Mouse (Mus musculus) c-Kit-positive CD71-positive TER-119-positive erythroid progenitor cells, embryonic 14.5 days (primary cell): ENCODE data around the gene Itpr1.

Experiments
- DNase-seq: peaks from one replicate; pipeline ENCODE4 v3.0.0-alpha.2; 2013; ENCODE audit warnings: low spot score

Itpr1 gene

GRCm38 (mm10) chr6:108325400-108325799 lies 112.5 kb downstream of the Itpr1 start:
- DNase-seq = no peak

- no peak for DNase-seq
Measured at GRCm38 (mm10) chr6:108325948-108326411, 113.1 kb downstream of the Itpr1 start.

GRCm38 (mm10) chr6:108326751-108327161 lies 113.9 kb downstream of the Itpr1 start:
- no peak for DNase-seq

GRCm38 (mm10) chr6:108327561-108327960 lies 114.7 kb downstream of the Itpr1 start:
- no peak for DNase-seq

- no peak for DNase-seq
Measured at GRCm38 (mm10) chr6:108328296-108328695, 115.4 kb downstream of the Itpr1 start.

GRCm38 (mm10) chr6:108330461-108330860 lies 117.6 kb downstream of the Itpr1 start:
- no peak for DNase-seq

GRCm38 (mm10) chr6:108331268-108331667 lies 118.4 kb downstream of the Itpr1 start:
- DNase-seq = no peak

- DNase-seq = no peak
Measured at GRCm38 (mm10) chr6:108334059-108334458, 121.2 kb downstream of the Itpr1 start.

- DNase-seq = no peak
Measured at GRCm38 (mm10) chr6:108335202-108335823, 122.4 kb downstream of the Itpr1 start.

- no peak for DNase-seq
Measured at GRCm38 (mm10) chr6:108336506-108336905, 123.6 kb downstream of the Itpr1 start.

- DNase-seq = no peak
Measured at GRCm38 (mm10) chr6:108337289-108337688, 124.4 kb downstream of the Itpr1 start.

- DNase-seq = no peak
Measured at GRCm38 (mm10) chr6:108338362-108338761, 125.5 kb downstream of the Itpr1 start.

- no peak for DNase-seq
Measured at GRCm38 (mm10) chr6:108342989-108343388, 130.1 kb downstream of the Itpr1 start.

GRCm38 (mm10) chr6:108343781-108344310 lies 130.9 kb downstream of the Itpr1 start:
- DNase-seq = no peak

GRCm38 (mm10) chr6:108350801-108351200 lies 137.9 kb downstream of the Itpr1 start:
- no peak for DNase-seq

- no peak for DNase-seq
Measured at GRCm38 (mm10) chr6:108351998-108352397, 139.1 kb downstream of the Itpr1 start.

- no peak for DNase-seq
Measured at GRCm38 (mm10) chr6:108367412-108367811, 154.5 kb downstream of the Itpr1 start.

- no peak for DNase-seq
Measured at GRCm38 (mm10) chr6:108369031-108369430, 156.1 kb downstream of the Itpr1 start.

GRCm38 (mm10) chr6:108371347-108371893 lies 158.5 kb downstream of the Itpr1 start:
- DNase-seq = no peak

- DNase-seq = no peak
Measured at GRCm38 (mm10) chr6:108374019-108374418, 161.1 kb downstream of the Itpr1 start.

- no peak for DNase-seq
Measured at GRCm38 (mm10) chr6:108379041-108379440, 166.1 kb downstream of the Itpr1 start.

GRCm38 (mm10) chr6:108380209-108380608 lies 167.3 kb downstream of the Itpr1 start:
- no peak for DNase-seq

- DNase-seq = no peak
Measured at GRCm38 (mm10) chr6:108390624-108391324, 177.9 kb downstream of the Itpr1 start.
